Mouse (Mus musculus) thymus, adult 18-20 months (tissue): ENCODE measurements around the gene Mrps5.
"Not testable (repeated sequence)": the region's sequence is repeated elsewhere in the genome, so short reads cannot be mapped to it uniquely, and the experiment has no call there.

Experiments used
- DNase-seq, 2 experiments: peaks; one replicate each; pipeline ENCODE4 v3.0.0; 2022; ENCODE audit warnings: mixed read lengths in 2 of 2

The Mrps5 gene

GRCm38 (mm10) chr2:127586694-127587513, at the start of gene Mrps5, which contains the start of gene Zfp661:
Mrps5 (plus strand) TSS chr2:127587222.
Zfp661 (minus strand) TSS chr2:127587094.
- DNase-seq, result peak; percentile 57 to 63

- no peak for DNase-seq
Measured at GRCm38 (mm10) chr2:127537548-127537947, 49.5 kb upstream of the Mrps5 start.

- DNase-seq, result no peak
Measured at GRCm38 (mm10) chr2:127539494-127539893, 47.5 kb upstream of the Mrps5 start.

GRCm38 (mm10) chr2:127541185-127541584, 45.8 kb upstream of the Mrps5 start, which contains the start of gene Prom2:
Prom2 (minus strand) TSS chr2:127541467.
- no peak for DNase-seq

GRCm38 (mm10) chr2:127541697-127542096, 45.3 kb upstream of the Mrps5 start:
- no peak for DNase-seq

GRCm38 (mm10) chr2:127548342-127549074, 38.5 kb upstream of the Mrps5 start:
- DNase-seq, result no peak

- DNase-seq, result no peak
Measured at GRCm38 (mm10) chr2:127549711-127550110, 37.3 kb upstream of the Mrps5 start.

- no peak for DNase-seq
Measured at GRCm38 (mm10) chr2:127550446-127550845, 36.6 kb upstream of the Mrps5 start.

- no peak for DNase-seq
Measured at GRCm38 (mm10) chr2:127551078-127551477, 35.9 kb upstream of the Mrps5 start.

- peak; percentile 68 to 76 for DNase-seq
Measured at GRCm38 (mm10) chr2:127559070-127559966, 27.7 kb upstream of the Mrps5 start.

GRCm38 (mm10) chr2:127573322-127573721, 13.7 kb upstream of the Mrps5 start:
- DNase-seq, result no peak

- DNase-seq, result peak; percentile 88 to 91
Measured at GRCm38 (mm10) chr2:127584436-127584858, 2.6 kb upstream of the Mrps5 start.

- no peak for DNase-seq
Measured at GRCm38 (mm10) chr2:127587514-127587844, 457 bp downstream of the Mrps5 start.

GRCm38 (mm10) chr2:127588897-127589296, 1.9 kb downstream of the Mrps5 start:
- no peak for DNase-seq

GRCm38 (mm10) chr2:127590204-127590603, 3.2 kb downstream of the Mrps5 start:
- peak; percentile 35 to 37 for DNase-seq

- DNase-seq, result peak; percentile 10 to 42
Measured at GRCm38 (mm10) chr2:127590840-127591239, 3.8 kb downstream of the Mrps5 start.

GRCm38 (mm10) chr2:127603383-127603782, 16.4 kb downstream of the Mrps5 start:
- DNase-seq, result not testable (repeated sequence)

- no peak for DNase-seq
Measured at GRCm38 (mm10) chr2:127605203-127605602, 18.2 kb downstream of the Mrps5 start.

- DNase-seq, result no peak
Measured at GRCm38 (mm10) chr2:127608234-127608633, 21.2 kb downstream of the Mrps5 start.

- DNase-seq, result no peak
Measured at GRCm38 (mm10) chr2:127608986-127609385, 22.0 kb downstream of the Mrps5 start.

- no peak for DNase-seq
Measured at GRCm38 (mm10) chr2:127611386-127611785, 24.4 kb downstream of the Mrps5 start.

GRCm38 (mm10) chr2:127612288-127612687, 25.3 kb downstream of the Mrps5 start:
- DNase-seq, result no peak

- no peak for DNase-seq
Measured at GRCm38 (mm10) chr2:127619311-127619710, 32.3 kb downstream of the Mrps5 start.
